Mouse (Mus musculus) layer of hippocampus, postnatal 36 days (tissue): ENCODE data around the gene Sbk3. TPM values are rescaled to one million over a fixed set of nuclear protein-coding genes. Genes with fewer than 3 reads are reported as not detected.
A peak's percentile ranks its signal among the peaks of the same experiment; 100 is the strongest.

Experiments used
- DNase-seq, 2 experiments: peaks; one replicate each; pipeline ENCODE4 v3.0.0; 2022
- total RNA-seq, 2 experiments: library from RNA; stranded (reverse); gene quantifications; 2 replicates each; pipeline ENCODE4 v1.2.3; 2021

The Sbk3 gene
- total RNA-seq, 2 experiments from 2014 or later, result 0.70 to 1.4 TPM

GRCm38 (mm10) chr7:4993347-4993998, 22.5 kb upstream of the Sbk3 start:
- DNase-seq, result no peak

DNA sequence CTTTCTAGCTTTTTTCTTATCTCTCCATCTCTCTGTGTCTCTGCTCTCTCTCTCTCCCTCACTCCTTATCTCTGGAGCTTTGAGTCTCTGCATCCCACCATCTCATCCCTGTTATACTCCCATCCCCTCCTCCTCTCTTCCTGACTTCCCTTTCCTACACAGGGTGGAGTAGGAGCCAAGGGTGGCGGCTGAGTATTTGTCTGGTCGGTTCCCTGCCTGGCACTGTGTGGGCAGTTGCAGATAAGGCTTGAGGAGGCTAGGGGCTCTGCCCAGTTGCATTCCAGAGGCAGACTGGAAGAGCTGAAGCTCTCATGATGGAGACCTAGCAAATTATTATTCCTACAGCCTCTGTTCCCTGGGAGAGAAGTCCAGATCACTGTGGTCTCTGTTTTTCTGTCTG, 17.3 kb upstream of the Sbk3 start:
- no peak for DNase-seq

DNA sequence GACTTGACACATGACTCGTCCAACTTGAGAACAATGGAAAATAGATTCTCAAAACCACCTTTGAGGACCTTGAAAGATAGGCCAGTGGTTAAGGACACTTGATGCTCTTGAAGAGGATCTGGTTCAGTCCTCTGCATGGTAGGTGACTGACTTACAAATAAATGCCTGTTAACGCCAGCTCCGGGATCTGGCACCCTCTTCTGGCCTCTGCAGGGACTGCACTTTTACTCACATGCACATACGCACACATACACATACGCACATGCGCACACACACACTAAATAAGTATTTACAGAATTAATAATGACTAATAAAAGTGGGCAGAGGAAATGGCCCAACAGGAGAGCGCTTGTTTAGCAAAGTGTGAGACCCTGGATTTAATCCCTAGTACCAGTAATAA, 5.9 kb upstream of the Sbk3 start:
- DNase-seq, result no peak

GRCm38 (mm10) chr7:4975455-4975854, 4.5 kb upstream of the Sbk3 start:
- DNase-seq, result no peak

DNA sequence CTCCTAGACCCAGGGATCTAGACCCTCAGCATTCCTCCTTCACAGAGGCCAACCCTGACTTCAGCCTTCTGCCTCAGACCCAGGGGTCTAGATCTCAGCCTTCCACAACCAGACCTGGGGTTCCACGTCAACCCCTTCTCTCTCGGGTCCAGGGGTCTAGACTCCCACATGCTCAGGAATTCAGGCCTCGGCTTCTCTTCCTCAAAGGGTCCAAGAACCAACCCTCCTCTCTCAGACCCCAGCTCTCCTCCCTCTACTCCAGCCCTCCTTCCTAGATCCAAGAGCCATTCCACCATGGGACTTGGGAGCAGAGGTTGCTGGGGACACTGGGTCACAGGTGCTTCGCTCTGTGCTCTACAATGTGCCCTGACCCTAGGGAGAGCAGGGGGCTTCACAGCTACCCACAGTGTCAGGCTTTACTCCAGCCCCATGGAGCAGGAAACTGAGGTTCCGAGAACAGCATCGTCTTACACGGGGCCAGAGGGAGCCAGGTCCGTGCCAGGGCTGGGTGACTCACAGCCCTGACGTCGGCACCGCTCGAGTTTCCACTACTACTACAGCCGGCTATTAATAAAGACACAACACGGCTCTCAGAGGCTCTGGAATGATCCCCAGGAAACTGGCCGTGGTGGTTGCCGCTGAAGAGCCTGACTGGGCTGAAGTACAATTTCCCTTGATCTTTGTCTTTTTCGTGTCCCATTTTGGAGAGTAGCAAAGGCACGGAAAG, 1.5 kb upstream of the Sbk3 start:
- no peak for DNase-seq

- no peak for DNase-seq
Observed at GRCm38 (mm10) chr7:4971710-4972109, 742 bp upstream of the Sbk3 start.

GRCm38 (mm10) chr7:4964988-4965387, 6.0 kb downstream of the Sbk3 start:
- DNase-seq, result no peak

- DNase-seq, result peak; percentile 68 to 70
Observed at GRCm38 (mm10) chr7:4964272-4964671, 6.7 kb downstream of the Sbk3 start, which contains the start of gene Sbk2. TSS of gene Sbk2 (minus strand) at chr7:4964406.

- DNase-seq, result no peak
Observed at GRCm38 (mm10) chr7:4963527-4963926, 7.4 kb downstream of the Sbk3 start.

GRCm38 (mm10) chr7:4957361-4957760, 13.6 kb downstream of the Sbk3 start:
- DNase-seq, result no peak

DNA sequence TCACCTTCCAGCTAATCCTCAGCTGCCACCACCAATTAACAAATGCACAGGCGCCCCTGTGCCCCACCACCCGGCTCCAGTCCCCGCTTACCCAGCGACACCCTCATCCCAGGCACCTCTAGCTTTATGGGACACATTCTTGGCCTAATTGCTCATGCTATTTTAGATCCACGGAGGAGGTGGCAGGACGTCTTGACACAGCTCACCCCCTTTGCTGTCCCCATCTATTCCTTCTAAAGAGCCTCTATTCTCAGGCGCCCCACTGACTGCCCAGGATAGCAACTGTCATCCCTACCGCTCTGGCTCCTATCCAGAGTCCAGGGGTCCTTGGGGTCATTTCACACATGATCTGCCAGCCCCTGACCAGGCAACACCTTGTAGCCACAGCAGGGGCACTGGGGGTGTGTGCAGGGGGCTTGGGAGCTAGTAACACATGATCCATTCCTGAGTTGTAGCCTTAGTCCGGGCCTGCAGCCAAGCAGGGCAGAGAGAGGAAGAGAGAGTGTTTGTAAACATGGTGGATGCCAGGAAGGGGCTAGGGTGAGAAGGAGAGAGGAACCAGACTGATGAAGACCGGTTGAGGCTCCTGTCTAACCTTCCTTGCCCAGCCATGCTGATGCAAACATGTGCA, 17.0 kb downstream of the Sbk3 start:
- no peak for DNase-seq

GRCm38 (mm10) chr7:4950561-4951342, 20.2 kb downstream of the Sbk3 start:
- DNase-seq, result no peak

- DNase-seq, result no peak
Observed at GRCm38 (mm10) chr7:4948386-4948785, 22.6 kb downstream of the Sbk3 start.

DNA sequence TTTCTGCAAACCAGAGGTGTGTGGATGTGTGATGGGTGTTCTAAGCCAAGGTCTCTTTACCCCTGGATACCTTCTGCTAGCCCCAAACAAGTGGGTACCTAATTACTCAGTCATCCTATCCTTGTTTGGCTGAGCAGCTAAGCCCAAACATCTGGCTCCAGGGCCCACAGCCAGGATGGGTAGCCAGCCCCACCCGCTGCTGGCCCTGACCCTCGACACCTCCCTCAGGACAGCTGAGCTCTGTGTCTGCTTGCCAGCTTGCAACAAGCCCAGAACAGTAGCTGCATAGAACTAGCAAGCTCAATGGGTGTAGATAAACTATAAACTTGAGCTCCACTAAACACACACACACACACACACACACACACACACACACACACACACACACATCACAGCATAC, 23.1 kb downstream of the Sbk3 start:
- no peak for DNase-seq

GRCm38 (mm10) chr7:4943223-4943815, 27.6 kb downstream of the Sbk3 start:
- peak; percentile 90 to 91 for DNase-seq

DNA sequence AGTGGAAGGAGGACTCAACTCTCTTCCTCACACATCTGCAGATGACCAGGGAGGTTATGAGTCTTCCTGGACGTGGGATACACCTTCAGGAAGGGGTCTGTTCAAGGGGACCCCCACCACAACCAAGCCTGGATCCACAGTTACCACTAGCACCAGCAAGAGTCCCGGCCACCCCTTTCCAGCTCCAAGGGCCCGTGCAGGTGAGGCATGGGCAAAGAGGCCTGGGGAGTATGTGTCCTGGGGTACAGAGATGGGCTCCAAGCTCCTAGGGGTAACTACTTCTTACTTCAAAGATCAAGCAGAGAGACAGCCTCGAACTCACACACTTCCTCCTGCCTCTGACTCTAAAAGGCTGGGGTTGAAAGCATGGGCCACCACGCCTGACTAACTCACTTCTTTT, 28.3 kb downstream of the Sbk3 start:
- no peak for DNase-seq

GRCm38 (mm10) chr7:4940068-4940479, 30.9 kb downstream of the Sbk3 start:
- DNase-seq, result peak; percentile 71 to 73

DNA sequence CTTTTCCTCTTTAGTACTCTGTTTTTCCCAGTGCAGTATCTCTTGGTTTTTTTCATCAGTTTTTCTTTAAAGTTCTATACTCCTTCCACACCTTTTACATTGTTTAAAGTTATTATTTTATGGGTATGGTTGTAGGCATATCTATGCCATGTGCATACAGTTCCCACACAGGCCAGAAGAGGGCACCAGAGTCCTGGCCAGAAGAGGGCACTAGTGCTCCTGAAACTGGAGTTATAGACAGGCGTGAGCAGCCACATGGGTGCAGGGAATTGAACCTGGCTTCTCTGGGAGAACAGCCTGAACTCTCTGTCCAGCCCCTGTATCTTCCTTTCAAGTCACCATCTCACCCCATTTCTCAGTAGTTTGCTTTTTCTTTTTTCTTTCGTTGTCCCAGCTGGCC, 32.5 kb downstream of the Sbk3 start:
- no peak for DNase-seq

DNA sequence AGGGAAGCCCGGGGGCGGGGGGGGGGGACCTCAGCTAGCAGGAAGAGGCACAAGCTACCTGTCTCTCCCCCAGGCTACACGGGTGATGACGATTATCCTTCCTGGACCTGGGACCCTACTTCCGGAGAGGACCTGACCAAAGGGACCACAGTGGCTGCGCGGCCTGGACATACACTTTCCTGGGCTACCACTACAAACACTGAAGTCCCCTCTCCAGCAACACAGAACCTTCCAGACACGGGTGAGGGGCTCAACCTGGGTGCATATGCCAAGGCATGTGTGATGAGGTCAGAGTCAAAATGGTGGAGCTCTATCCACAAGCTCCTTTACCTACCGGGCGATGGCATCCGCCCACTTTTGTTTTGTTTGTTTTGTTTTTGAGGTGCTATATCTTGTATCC, 33.6 kb downstream of the Sbk3 start:
- DNase-seq, result no peak

DNA sequence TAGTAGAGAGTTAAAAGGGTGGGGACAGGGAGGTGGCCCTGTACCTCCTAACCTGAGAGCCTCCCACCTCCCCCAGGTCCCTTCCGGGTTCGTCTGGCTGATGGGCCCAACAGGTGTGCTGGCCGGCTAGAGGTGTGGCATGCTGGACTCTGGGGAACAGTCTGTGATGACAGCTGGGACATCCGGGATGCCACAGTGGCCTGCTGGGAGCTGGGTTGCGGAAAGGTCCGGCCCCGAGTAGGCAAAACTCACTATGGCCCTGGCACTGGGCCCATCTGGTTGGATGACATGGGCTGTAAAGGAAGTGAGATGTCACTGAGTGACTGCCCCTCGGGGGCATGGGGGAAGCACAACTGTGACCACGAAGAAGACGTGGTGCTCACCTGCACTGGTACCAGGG, 34.1 kb downstream of the Sbk3 start:
- no peak for DNase-seq

DNA sequence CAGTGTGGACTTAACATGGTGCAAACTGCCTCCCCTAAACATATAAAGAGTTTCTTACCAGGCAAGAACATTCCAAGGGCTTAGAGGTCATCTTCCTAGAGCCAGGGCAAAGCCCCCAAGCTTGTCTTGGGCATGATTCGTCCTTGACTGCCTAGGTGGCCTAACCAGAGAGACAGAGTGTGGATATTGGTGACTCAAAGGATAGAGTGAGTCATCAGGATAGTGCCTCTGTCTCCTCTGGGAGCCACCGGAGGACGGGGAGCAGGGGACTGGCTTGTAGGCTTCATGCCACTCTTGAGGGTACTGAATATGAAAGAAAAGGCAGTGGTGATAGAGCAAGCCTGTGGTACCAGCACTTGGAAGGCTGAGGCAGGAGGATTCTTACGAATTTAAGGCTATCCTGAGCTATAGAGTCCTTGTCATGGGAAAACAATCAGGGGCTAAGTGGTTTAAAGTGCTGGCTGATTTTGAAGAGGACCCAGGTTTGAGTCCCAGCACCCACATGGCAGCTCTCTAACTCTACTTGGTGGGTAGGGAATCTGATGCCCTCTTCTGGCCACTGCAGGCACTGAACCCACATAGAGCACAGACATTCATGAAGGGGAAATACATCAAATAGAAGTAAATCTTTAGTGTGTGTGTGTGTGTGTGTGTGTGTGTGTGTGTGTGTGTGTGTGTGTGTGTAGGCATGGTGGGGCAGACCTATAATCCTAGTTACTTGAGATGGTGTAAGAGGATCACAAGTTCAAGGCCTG, 36.6 kb downstream of the Sbk3 start:
- no peak for DNase-seq

- DNase-seq, result no peak
Observed at GRCm38 (mm10) chr7:4933103-4933502, 37.9 kb downstream of the Sbk3 start.
